Mouse (Mus musculus): ENCODE measurements around the gene Wdfy4.

Gene Wdfy4

DNA sequence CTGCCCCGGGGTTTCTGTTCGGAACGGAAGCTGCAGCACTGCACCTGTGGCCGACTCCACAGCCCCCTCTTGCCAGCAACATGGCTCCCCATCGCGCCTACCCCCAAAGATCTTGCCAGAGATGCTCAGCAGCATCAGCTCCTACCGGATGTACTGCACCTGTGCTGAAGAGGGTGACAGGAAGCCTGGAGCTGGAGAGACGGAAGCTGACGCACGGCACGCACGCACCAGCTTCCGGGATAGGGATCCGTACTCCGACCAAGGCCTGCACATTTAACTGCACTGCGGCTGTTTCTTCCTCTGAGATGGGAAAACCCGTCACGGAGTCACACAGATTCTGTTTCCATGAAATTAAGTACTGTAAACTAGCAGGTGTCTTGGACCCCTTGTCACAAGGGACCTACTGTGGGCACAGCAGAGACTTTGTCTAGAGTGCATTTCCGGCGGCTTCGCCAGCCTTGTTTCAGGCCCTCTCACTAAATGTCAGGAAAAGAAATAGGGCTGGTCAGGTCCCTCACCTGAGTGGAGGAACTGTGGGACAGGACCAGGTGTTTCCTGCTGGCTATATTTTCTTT lies 4.6 kb upstream of the Wdfy4 start:
- DNase-seq, result peak; percentile 69

GRCm38 (mm10) chr14:33189230-33189629 lies 3.9 kb upstream of the Wdfy4 start:
- DNase-seq, result peak; percentile 51 to 52

DNA sequence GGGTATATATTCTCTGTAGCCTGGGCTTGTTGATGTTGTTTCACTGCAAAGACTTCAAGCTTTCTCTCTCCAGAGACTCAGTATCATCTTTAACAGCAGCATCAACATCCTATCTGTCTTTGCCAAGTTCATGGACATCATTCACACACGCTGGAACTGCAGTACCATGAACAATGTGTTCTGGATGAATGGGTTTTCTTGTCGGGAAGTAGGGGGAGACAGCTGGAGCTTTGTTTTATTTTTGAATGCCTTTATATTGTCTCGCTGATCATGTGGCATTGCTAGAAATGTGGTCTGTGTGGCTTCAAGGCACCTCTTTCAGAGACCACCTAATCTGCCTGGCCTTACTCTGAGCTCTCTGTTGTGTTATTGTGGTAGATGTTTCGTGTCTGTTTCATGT lies 1.9 kb upstream of the Wdfy4 start:
- DNase-seq, result no peak

GRCm38 (mm10) chr14:33180102-33180501 lies 5.2 kb downstream of the Wdfy4 start:
- DNase-seq, result no peak

- peak; percentile 14 to 24 for DNase-seq
Observed at GRCm38 (mm10) chr14:33175059-33175821, 10.1 kb downstream of the Wdfy4 start.

GRCm38 (mm10) chr14:33171942-33172341 lies 13.4 kb downstream of the Wdfy4 start:
- DNase-seq, result peak in 1 of 2 experiments; percentile 19

DNA sequence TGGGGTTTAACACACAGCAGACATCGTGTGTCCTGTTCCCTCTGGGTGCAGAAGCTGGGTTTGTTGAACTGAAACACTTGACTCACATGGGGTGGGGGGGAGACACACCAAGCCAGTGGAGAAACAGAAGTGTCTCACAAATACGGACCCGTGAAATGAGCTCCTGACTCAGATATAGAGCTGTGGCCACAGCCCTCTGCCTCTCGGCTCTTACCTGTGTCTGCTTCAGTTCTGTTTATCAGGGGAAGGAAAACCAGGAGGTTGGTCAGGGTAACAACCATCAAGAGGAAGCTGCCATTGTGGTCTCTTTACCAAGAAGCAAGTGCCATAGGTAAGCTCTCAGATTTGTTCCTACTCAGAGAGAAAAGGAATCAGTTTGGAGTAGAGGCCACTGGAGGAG lies 16.6 kb downstream of the Wdfy4 start:
- DNase-seq, result peak; percentile 24 to 36

DNA sequence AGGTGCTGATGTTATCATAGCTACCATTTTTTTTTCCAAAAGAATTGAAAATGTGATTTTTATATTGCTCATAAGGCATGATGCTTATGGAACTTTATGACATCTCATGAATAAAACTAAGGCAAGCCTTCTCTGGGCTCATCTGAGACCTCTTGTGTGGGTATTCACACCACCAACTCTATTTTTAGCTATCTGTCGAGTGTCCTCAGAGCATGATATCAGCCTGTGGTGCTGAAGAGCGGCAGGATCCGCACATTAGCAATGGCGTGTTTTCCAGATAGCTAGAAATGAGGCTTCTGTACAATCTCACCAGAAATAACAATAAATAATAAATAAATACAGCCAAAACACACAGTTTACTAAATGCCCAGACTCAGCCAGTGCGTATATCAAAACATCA lies 23.1 kb downstream of the Wdfy4 start:
- DNase-seq, result no peak

DNA sequence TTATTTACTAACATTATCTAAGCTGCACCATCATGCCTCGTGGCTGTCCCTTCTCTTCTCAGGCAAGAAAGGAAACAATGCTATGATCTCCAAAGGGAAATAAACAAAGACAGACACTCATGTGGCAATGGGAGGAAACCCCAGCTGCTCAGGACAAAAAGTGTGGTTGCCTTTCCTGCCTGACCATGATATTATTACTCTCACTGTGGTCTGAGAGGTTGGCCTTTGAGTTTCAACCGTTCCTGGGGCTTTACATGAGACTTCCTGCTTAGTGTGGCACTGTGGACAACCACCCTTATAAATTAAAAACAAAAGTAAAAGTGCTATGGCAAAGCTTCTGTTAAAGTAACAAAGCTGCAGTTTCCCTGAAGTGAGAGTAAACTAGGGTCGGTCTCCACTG lies 27.0 kb downstream of the Wdfy4 start:
- DNase-seq, result no peak

- DNase-seq, result peak; percentile 32
Observed at GRCm38 (mm10) chr14:33152941-33153340, 32.4 kb downstream of the Wdfy4 start.

- DNase-seq, result peak; percentile 66 to 73
Observed at GRCm38 (mm10) chr14:33146287-33146686, 39.0 kb downstream of the Wdfy4 start.

- no peak for DNase-seq
Observed at GRCm38 (mm10) chr14:33136843-33137242, 48.5 kb downstream of the Wdfy4 start.

DNA sequence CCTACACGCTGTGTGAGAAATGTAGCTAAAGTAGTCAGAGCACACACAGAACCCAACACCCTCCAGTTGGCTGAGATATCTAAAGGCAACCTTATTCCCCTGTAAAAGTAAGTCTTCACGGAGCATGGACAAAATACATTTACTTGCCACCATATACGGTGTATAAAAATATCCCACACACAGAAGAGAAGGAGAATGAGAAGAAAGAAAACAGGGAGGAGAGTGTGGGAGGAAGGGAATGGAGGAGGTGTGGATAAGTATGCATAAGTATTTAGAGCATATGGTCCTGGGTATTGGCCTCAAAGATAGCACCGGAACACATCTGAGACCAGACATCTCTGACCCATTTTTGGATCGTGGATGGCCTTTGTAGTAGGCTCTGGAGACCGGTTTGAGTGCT lies 50.1 kb downstream of the Wdfy4 start:
- no peak for DNase-seq

DNA sequence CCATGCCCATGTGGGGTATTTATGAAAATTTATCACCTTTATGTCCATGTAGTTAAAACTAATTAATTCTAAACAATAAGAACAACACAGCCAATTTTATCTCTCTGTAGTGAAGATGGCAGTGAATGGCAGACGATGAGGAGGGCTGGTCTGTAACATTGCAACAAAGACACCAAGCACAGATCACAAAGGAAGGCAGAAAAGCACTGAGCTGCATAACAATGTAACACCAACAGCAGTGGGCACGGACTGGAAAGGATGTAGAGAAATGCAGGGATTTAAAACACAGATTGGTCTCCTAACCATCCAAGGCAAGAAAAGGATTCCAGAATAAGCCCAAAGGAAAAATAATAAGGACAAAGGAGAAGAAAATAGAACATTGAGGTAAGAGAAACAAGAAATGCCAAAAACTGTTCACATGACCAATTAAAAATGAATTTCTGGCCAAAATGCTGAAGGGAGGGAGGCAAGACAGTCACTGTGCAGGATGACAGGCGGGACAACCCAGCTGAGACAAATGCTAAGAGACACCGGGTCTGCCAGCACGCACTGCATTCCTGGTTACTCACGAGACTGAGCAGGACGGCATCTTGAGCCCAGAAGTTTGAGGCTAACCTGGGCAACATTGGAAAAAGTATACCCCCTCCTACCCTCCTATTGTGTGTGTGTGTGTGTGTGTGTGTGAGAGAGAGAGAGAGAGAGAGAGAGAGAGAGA lies 54.1 kb downstream of the Wdfy4 start:
- DNase-seq, result no peak

GRCm38 (mm10) chr14:33116590-33116989 lies 68.7 kb downstream of the Wdfy4 start:
- DNase-seq, result no peak

DNA sequence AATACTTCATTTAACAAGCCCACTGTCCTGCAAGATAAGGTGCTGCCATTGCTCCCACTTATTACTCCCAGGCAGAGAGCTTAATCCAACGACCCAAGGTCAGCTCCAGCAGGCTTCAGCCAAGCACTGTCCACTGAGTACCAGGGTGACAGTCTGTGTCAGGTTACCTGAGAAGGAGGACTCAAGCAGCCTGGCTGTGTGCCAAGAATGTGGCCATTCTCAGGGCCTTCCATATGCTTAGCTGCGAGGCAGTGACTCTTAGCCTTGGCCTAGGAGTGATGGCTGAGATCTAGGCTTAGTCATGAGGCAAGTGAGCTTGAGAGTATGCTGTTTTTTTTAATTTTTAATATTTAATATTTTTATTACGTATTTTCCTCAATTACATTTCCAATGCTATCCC lies 80.5 kb downstream of the Wdfy4 start:
- DNase-seq, result no peak

GRCm38 (mm10) chr14:33101609-33102008 lies 83.7 kb downstream of the Wdfy4 start:
- no peak for DNase-seq

DNA sequence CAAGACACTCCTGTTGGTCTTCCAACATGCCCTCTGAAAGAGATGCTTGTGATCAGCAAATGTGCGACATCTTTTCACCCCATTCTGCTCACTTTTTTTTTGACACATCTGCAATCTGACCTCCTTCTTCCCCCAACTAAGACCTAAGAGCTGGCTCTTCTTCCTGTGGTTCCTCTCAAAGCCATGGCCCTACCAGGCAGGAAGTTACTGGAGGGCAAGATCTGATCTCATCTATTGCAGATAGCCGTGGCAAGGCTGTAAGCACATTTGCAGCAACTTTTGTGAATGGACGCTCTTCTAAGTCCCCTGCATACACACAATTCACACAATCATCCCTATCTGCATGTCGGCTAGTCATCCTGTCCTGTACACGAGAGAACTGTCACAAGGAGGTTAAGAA lies 85.4 kb downstream of the Wdfy4 start:
- DNase-seq, result no peak

- DNase-seq, result peak; percentile 24 to 31
Observed at GRCm38 (mm10) chr14:33099111-33099510, 86.2 kb downstream of the Wdfy4 start.

DNA sequence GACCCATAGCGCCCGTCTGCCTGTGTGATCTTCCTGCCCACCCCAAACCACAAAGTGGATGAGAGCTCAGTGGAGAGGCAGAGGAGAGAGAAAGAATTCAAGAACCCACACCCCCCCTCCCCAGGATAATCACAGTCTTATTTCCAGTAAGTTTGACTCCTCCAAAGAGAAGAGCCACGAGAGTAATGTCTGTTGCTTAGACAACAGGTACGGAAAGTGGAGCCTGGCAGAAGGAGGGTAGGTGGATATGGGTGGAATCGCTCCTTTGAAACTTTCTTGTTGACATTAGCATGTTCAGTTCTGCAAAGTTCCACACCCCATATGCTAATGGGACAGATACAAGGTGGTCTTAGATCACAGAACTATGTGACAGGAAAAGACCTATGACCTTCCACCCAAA lies 88.8 kb downstream of the Wdfy4 start:
- DNase-seq, result no peak

DNA sequence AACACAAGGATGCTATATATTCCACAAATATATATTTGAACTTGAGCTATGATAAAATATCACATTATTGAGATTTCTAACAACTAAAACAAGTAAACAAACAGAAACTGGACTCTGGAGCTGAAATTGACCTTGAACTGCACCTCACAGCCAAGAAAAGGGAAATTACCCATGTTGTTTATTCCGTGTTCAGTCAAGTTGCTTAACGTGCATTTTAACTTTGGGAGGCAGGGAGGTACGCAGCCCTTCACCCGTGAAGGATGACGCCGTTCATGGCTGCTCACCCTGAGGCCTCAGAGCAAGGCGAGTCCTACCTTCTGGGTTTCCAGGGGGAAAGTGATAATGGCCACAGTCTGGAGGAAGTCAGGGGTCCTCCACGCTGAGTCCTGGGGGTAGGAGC lies 102.0 kb downstream of the Wdfy4 start:
- DNase-seq, result no peak

DNA sequence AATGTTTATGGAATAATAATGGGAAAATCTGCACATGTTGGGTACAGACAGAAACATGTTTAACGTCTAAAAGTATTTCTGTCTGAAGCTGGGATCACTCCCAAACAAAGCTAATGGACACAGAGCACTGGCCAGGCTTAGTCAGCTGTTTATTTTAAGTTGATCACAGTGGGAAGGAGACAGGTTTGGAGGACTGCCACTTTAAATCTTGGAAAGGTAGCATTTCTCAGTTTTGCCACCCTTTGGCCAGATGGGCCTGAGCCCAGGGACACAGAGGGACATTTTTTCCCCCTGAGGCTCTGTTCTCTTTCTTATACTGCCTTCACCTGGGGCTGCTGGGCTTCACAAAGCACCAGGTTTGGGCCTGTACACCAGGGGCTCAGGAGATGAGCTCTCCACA lies 103.0 kb downstream of the Wdfy4 start:
- DNase-seq, result no peak

GRCm38 (mm10) chr14:33081370-33081860 lies 103.9 kb downstream of the Wdfy4 start:
- DNase-seq, result no peak

GRCm38 (mm10) chr14:33078596-33078995 lies 106.7 kb downstream of the Wdfy4 start:
- no peak for DNase-seq
